Mouse (Mus musculus) spleen, postnatal 36 days (tissue): ENCODE data around the gene Ttc7b.

ENCODE experiments used
- DNase-seq, 2 experiments: peaks; one replicate each; pipeline ENCODE4 v3.0.0; 2022; ENCODE audit warnings: low spot score in 2 of 2, mixed read lengths in 1 of 2

Ttc7b gene

GRCm38 (mm10) chr12:100489799-100490198, 30.8 kb downstream of the Ttc7b start:
- DNase-seq = no peak

DNA sequence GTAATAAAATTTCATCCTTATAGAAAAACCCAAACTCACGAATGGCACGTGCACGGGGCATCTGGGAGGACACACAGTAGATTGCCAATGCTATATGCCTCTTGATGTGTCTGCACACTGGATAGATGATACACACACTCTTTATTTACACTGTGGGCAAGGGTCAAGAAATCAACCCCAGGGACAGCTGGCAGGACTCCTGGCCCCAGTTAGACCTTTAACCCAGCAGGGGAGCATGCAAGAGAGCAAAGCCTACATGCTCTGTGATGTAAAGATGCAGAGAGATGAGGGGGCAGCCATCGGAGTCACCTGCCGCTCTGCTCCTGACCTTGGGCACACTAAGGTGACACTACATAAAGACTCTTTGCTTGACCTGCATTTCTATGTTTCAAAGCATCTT, 32.3 kb downstream of the Ttc7b start:
- no peak for DNase-seq

GRCm38 (mm10) chr12:100486232-100486631, 34.4 kb downstream of the Ttc7b start:
- no peak for DNase-seq

- DNase-seq = no peak
Measured at GRCm38 (mm10) chr12:100483054-100483453, 37.6 kb downstream of the Ttc7b start.

DNA sequence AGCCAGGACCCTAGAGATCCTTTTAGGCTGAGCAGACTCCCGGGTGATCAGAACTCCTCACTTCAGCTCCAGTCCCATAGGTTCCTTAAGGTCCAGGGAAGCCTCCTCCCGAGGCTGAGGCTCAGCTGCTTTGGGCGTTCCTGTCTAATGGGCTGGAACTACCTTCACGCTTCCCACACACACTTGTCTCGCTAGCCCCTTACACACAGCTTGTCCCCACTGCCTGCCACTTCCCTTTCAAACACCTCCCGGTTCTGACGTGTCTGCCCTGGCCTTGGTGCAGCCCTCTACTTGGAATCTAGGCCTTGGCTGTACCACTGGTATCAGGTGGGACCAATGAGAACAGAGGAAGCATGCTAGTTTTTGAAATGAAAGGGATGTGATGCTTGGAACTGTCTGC, 38.4 kb downstream of the Ttc7b start:
- no peak for DNase-seq

DNA sequence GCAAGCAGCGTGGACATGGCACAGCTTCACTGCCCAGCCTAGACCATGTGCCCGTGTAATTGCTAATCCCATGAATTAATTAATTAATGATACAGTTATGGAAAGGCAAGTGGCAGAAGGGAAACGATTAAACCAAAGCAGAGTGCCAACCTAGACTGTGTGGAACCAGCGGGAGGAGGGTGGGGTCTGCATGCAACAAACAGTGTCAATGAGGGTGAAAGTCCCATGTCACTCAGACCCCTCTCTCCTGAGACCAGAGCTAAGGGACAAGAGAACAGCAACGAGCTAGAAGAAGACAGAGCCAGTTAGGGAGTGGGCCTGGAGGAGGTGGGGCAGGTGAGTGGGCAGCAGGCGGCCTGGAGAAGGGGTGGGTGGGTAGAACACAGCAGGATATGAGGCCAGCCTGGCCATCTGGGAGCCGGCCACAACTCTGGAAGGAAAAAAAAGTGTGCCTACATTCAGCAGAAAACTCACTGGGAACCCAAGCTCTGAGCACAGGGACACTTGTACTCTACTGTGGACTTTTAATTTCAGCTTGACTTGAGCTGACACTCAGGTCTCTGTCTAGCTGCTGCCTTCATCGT, 39.1 kb downstream of the Ttc7b start:
- no peak for DNase-seq

- peak in 1 of 2 experiments; percentile 9 for DNase-seq
Measured at GRCm38 (mm10) chr12:100480642-100481442, 39.8 kb downstream of the Ttc7b start.

- peak; percentile 68 to 72 for DNase-seq
Measured at GRCm38 (mm10) chr12:100479892-100480621, 40.6 kb downstream of the Ttc7b start.

- no peak for DNase-seq
Measured at GRCm38 (mm10) chr12:100479270-100479869, 41.3 kb downstream of the Ttc7b start.

DNA sequence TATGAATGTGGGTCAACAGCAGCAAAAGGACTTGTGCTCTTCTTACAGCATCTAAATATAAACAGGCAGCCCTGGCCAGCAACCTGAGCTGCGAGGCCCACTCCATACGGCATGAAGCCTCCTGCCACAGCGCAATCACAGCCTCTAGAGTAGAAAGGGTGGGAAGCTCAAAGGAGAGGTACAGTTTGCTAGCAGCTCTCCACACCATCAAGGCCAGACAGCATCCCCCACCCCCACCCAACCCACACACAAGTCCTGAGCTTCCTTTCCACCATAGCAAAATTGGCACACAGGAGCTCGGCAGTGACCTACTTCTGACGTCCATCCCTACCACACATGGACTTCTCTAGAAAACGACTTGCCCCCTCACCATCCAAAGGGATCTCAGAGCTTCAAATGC, 42.0 kb downstream of the Ttc7b start:
- DNase-seq = no peak

- DNase-seq = no peak
Measured at GRCm38 (mm10) chr12:100478151-100478550, 42.5 kb downstream of the Ttc7b start.

GRCm38 (mm10) chr12:100477474-100477873, 43.2 kb downstream of the Ttc7b start:
- no peak for DNase-seq

- no peak for DNase-seq
Measured at GRCm38 (mm10) chr12:100476351-100476750, 44.3 kb downstream of the Ttc7b start.

DNA sequence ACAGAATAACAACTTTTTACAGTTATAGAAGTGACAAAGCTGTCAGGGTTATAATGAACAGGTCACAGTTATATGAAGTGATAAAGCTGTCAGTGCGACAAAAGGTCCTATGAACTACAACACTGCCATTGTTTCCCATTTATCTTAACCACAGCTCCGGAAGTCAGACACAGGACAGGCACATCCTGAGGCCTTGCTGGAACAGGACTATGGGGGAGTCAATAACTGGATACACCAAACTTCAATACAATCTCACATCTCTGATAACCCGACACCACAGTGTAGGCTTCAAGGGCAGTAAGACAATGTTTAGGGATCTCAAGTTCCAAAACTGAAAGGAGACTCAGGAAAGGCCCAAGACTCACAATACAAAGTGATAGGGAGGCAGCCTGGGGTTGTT, 45.1 kb downstream of the Ttc7b start:
- DNase-seq = no peak

GRCm38 (mm10) chr12:100474661-100475321, 45.8 kb downstream of the Ttc7b start:
- no peak for DNase-seq

DNA sequence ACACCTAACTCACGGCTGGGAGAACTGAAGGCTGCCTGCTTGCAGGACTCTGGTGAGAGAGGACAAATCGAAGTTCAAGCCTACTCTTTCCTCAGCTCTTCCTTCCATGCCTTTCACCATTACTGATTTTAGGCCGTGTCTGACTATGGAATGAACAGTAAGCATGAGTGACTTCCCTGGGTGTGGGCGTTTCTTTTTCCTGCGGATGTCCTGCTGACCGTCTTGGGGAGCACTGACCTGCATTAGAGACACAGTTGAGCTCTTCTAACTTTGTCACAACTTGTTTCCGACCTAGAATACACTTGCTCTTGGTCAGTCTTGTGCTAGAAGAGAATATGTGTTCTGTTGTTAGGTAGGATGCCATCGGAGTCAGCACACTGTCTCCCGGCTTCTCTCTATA, 50.3 kb downstream of the Ttc7b start:
- no peak for DNase-seq

- DNase-seq = no peak
Measured at GRCm38 (mm10) chr12:100469503-100470293, 50.9 kb downstream of the Ttc7b start.

DNA sequence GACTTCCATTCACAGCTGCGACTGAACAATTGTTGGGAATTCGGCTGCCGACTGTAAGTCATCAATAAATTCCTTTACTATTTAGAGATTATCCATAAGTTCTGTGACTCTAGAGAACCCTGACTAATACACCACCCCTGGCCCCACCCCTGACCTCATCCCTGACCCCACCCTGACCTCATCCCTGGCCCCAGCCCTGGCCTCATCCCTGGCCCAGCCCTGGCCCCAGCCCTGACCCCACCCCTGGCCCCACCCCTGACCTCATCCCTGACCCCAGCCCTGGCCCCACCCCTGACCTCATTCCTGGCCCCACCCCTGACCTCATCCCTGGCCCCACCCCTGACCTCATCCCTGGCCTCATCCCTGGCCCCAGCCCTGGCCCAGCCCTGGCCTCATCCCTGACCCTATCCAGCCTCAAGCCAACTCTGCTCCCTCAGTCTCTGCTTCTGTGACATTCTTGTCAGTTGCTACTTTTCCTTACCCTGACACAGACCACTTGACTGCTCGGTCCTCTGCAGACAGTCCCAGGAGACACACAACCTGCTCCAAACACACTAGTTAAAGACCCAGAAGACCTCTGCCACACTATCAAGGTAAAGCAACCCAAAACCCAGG, 55.4 kb downstream of the Ttc7b start:
- no peak for DNase-seq

DNA sequence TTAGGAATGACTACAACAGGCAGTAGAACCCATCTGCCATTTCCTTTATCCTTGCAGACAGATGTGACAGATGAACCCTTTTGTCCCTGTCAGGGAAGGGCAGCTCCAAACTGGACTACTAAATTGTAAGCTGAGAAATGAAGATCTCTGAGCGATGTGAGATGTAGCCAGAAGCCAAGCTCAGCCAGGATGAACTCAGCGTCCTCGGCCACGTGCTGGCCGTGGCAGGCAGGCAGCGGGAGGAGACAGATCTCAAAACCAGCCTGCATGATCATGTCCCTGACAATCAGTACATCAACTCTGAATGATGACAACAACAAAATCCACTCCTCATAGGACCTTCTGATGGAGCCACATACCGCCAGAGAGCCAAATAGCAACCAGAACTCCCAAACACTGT, 62.9 kb downstream of the Ttc7b start:
- no peak for DNase-seq

GRCm38 (mm10) chr12:100456257-100456975, 64.2 kb downstream of the Ttc7b start:
- DNase-seq = no peak
